ENCODE assay signal across 8 mouse cellular contexts in genomic region chr3:146149156-146150057, GRCm38 (mm10). TPM values are rescaled to one million over a fixed set of nuclear protein-coding genes. Genes with fewer than 3 reads are reported as not detected.
DNase-seq lines count a peak whose midpoint lies in the region; ATAC-seq and TF ChIP-seq lines count a peak whose summit lies in the region.
"Had no signal": no experiment of that assay in that cellular context is flagged by ENCODE, and none has a peak within 500 bp of the region (broad histone marks: within the 10 kb centered on the region; RNA-seq: fewer than 3 reads in every experiment).

Mcoln2 (plus strand) TSS chr3:146149833.

- H3K4me3 ChIP-seq in MEL (ENCODE audit: control insufficient read depth in 1 of 2, insufficient read depth in 1 of 2, low read depth in 2 of 2, low read length in 2 of 2), result peak within 1 kb of the TSS; percentile 58 to 63
- peak within 1 kb of the TSS; percentile 44 to 49 for H3K4me3 ChIP-seq in heart, embryonic 14.5 days (ENCODE audit: control insufficient read depth in 1 of 2, insufficient read depth in 1 of 2, low read depth in 1 of 2, low read length in 2 of 2)
- peak within 1 kb of the TSS; percentile 40 for H3K4me3 ChIP-seq in limb, embryonic 11.5 days (ENCODE audit: low read depth, low read length)
- peak within 1 kb of the TSS; percentile 44 for H3K4me3 ChIP-seq in midbrain, embryonic 13.5 days (replicated peaks)

- H3K36me3 ChIP-seq in MEL (ENCODE audit: control insufficient read depth in 1 of 2, insufficient read depth in 2 of 2, low read length in 2 of 2), result peaks cover 0 to 2% of the 10 kb centered on the region in 2 experiments; a peak in 2 of 4 replicates
- no peaks in the 10 kb centered on the region for H3K36me3 ChIP-seq in heart, embryonic 14.5 days (ENCODE audit: control insufficient read depth, insufficient read depth, low read length)
- no peaks in the 10 kb centered on the region for H3K36me3 ChIP-seq in limb, embryonic 11.5 days (ENCODE audit: control insufficient read depth, insufficient read depth, low read length)
- H3K36me3 ChIP-seq in midbrain, embryonic 13.5 days, result no peaks in the 10 kb centered on the region

- WGBS in heart, embryonic 14.5 days, result 12% methylated on average over 33 of the region's 34 CpGs
- WGBS in limb, embryonic 11.5 days, result 10% methylated on average over 33 of the region's 34 CpGs
- 11% methylated on average over 34 of the region's 34 CpGs for WGBS in midbrain, embryonic 13.5 days

- H3K4me2 ChIP-seq in heart, embryonic 14.5 days (ENCODE audit: low read length), result peak within 1 kb of the TSS; percentile 89
- H3K4me2 ChIP-seq in limb, embryonic 11.5 days (ENCODE audit: low read depth, severe bottlenecking), result peak within 1 kb of the TSS; percentile 92
- H3K4me2 ChIP-seq in midbrain, embryonic 13.5 days (replicated peaks), result peak within 1 kb of the TSS; percentile 86

- H3K27me3 ChIP-seq in MEL (ENCODE audit: control insufficient read depth in 1 of 2, insufficient read depth in 2 of 2, low read length in 2 of 2), result no peaks in the 10 kb centered on the region; a peak in 1 of 4 replicates
- H3K27me3 ChIP-seq in heart, embryonic 14.5 days (ENCODE audit: control insufficient read depth, insufficient read depth, low read length), result peaks cover 13% of the 10 kb centered on the region; the same call in 1 of the 2 replicates
- no peaks in the 10 kb centered on the region for H3K27me3 ChIP-seq in limb, embryonic 11.5 days (ENCODE audit: control insufficient read depth, insufficient read depth, low read length)
- peaks cover 45% of the 10 kb centered on the region for H3K27me3 ChIP-seq in midbrain, embryonic 13.5 days

- H3K9me3 ChIP-seq in MEL (replicated peaks; ENCODE audit: insufficient read depth, low read length), result no peaks in the 10 kb centered on the region
- peaks cover 2% of the 10 kb centered on the region; the same call in 1 of the 2 replicates for H3K9me3 ChIP-seq in heart, embryonic 14.5 days (ENCODE audit: control insufficient read depth, low read length)
- H3K9me3 ChIP-seq in limb, embryonic 11.5 days (ENCODE audit: control insufficient read depth, low read length), result no peaks in the 10 kb centered on the region
- no peaks in the 10 kb centered on the region for H3K9me3 ChIP-seq in midbrain, embryonic 13.5 days

- DNase-seq in MEL (ENCODE audit: low read depth, low spot score), result peak; percentile 19
- DNase-seq in limb, embryonic 11.5 days (ENCODE audit: low spot score), result peak; percentile 24
- DNase-seq in c-Kit-positive CD71-positive TER-119-positive erythroid progenitor cells, embryonic 14.5 days (ENCODE audit: low spot score), result no peak
- no peak for DNase-seq in retina, postnatal 1 day

- peak; percentile 21 for ATAC-seq in CD4-positive, CD25-positive, alpha-beta regulatory T cell, adult 4 months
- no peak; the same call in 1 of the 2 replicates for ATAC-seq in heart, embryonic 14.5 days (ENCODE audit: insufficient number of reproducible peaks, insufficient read depth, low FRiP score, low read depth)
- ATAC-seq in limb, embryonic 11.5 days (ENCODE audit: insufficient number of reproducible peaks, low FRiP score, low TSS enrichment, low read depth), result peak; percentile 49; the same call in 1 of the 2 replicates
- ATAC-seq in midbrain, embryonic 13.5 days, result peak; percentile 70; the same call in 1 of the 2 replicates

- no peak for TF ChIP-seq POLR2A in MEL (IDR thresholded peaks at IDR 0.05; ENCODE audit: control insufficient read depth in 1 of 2, insufficient read depth in 1 of 2, low read depth in 1 of 2, low read length in 2 of 2, poor library complexity in 1 of 2)

- peaks cover 6 to 7% of the 10 kb centered on the region in 2 experiments for H3K4me1 ChIP-seq in MEL (ENCODE audit: control insufficient read depth in 1 of 2, insufficient read depth in 2 of 2, low read length in 2 of 2)
- H3K4me1 ChIP-seq in heart, embryonic 14.5 days (ENCODE audit: control insufficient read depth in 2 of 2, insufficient read depth in 2 of 2, low read length in 2 of 2), result peaks cover 4 to 12% of the 10 kb centered on the region in 2 experiments; a peak in 3 of 4 replicates
- H3K4me1 ChIP-seq in limb, embryonic 11.5 days (ENCODE audit: control insufficient read depth, insufficient read depth, low read length), result peaks cover 11% of the 10 kb centered on the region
- H3K4me1 ChIP-seq in midbrain, embryonic 13.5 days (replicated peaks), result peaks cover 19% of the 10 kb centered on the region

- TF ChIP-seq RAD21 in MEL (IDR thresholded peaks at IDR 0.05; ENCODE audit: low read depth, low read length), result no peak

- no peaks in the 10 kb centered on the region for H3K79me2 ChIP-seq in MEL (ENCODE audit: control insufficient read depth, insufficient read depth, low read length, poor library complexity)

- H3K9ac ChIP-seq in MEL (ENCODE audit: control insufficient read depth, low read depth, low read length, poor library complexity, severe bottlenecking), result peak within 1 kb of the TSS; percentile 53
- H3K9ac ChIP-seq in heart, embryonic 14.5 days (ENCODE audit: low read length), result peak within 1 kb of the TSS; percentile 61
- peak within 1 kb of the TSS; percentile 49 for H3K9ac ChIP-seq in limb, embryonic 11.5 days (ENCODE audit: low read length)
- H3K9ac ChIP-seq in midbrain, embryonic 13.5 days (replicated peaks), result peak within 1 kb of the TSS; percentile 59

- no peak for TF ChIP-seq CTCF in MEL (IDR thresholded peaks at IDR 0.05 in 2 of 3, conservative IDR thresholded peaks at IDR 0.05 in 1 of 3; ENCODE audit: control insufficient read depth in 1 of 3, insufficient read depth in 1 of 3, low read depth in 2 of 3, low read length in 3 of 3, poor library complexity in 1 of 3, severe bottlenecking in 1 of 3)

- TF ChIP-seq EP300 in MEL (IDR thresholded peaks at IDR 0.05; ENCODE audit: low read depth in 1 of 2, low read length in 2 of 2), result no peak

- no peak within 1 kb of the TSS for H3K27ac ChIP-seq in MEL (ENCODE audit: control insufficient read depth, low read depth, low read length)
- H3K27ac ChIP-seq in heart, embryonic 14.5 days (replicated peaks in 1 of 2; ENCODE audit: control insufficient read depth in 1 of 2, insufficient read depth in 1 of 2, low read depth in 2 of 2, low read length in 2 of 2), result no peak within 1 kb of the TSS
- H3K27ac ChIP-seq in limb, embryonic 11.5 days (replicated peaks; ENCODE audit: low read depth, low read length), result no peak within 1 kb of the TSS
- no peak within 1 kb of the TSS for H3K27ac ChIP-seq in midbrain, embryonic 13.5 days

TF ChIP-seq in MEL, 35 proteins besides CTCF, POLR2A, EP300 and RAD21:
- TF ChIP-seq TBP (IDR thresholded peaks at IDR 0.05; ENCODE audit: low read depth, low read length) (no peak), ZMIZ1 (IDR thresholded peaks at IDR 0.05; ENCODE audit: low read depth, low read length) (no peak), GABPA (IDR thresholded peaks at IDR 0.05; ENCODE audit: low read depth, low read length) (no peak), NELFE (IDR thresholded peaks at IDR 0.05; ENCODE audit: low read depth, low read length) (no peak), ETS1 (IDR thresholded peaks at IDR 0.05; ENCODE audit: low read depth, low read length) (no peak), MXI1 (IDR thresholded peaks at IDR 0.05; ENCODE audit: low read depth, low read length) (no peak), ZNF384 (IDR thresholded peaks at IDR 0.05; ENCODE audit: low read depth, low read length) (no peak), TCF12 (IDR thresholded peaks at IDR 0.05; ENCODE audit: low read depth, low read length) (no peak), BHLHE40 (IDR thresholded peaks at IDR 0.05; ENCODE audit: borderline replicate concordance, low read depth, low read length) (no peak), MAZ (IDR thresholded peaks at IDR 0.05; ENCODE audit: low read depth, low read length) (no peak), ZKSCAN1 (IDR thresholded peaks at IDR 0.05; ENCODE audit: low read depth, low read length) (no peak), MYB (IDR thresholded peaks at IDR 0.05; ENCODE audit: low read depth, low read length) (no peak), MYC (IDR thresholded peaks at IDR 0.05; ENCODE audit: low read depth, low read length) (no peak), ZC3H11A (IDR thresholded peaks at IDR 0.05; ENCODE audit: low read depth, low read length) (no peak), HCFC1 (IDR thresholded peaks at IDR 0.05; ENCODE audit: low read depth, low read length) (no peak), SMC3 (IDR thresholded peaks at IDR 0.05; ENCODE audit: low read depth, low read length) (no peak), POLR2AphosphoS2 (IDR thresholded peaks at IDR 0.05; ENCODE audit: low read length) (no peak), CHD1 (IDR thresholded peaks at IDR 0.05; ENCODE audit: low read depth, low read length) (no peak)

RNA-seq across cellular contexts. Expression of gene Mcoln2, which starts in this region (rescaled TPM):
- polyA plus RNA-seq in CD4-positive, CD25-positive, alpha-beta regulatory T cell, adult 4 months (2017; shearing (Covaris generic)), result 1 to 10 TPM; 1.7 to 2.2 TPM
- total RNA-seq in MEL (2012; rRNA removed), result 0.42 and 0.65 TPM in 2 replicates
- polyA plus RNA-seq in MEL (2012; ENCODE audit: insufficient read depth in 1 of 2, insufficient read length in 2 of 2, low read depth in 1 of 2, low replicate concordance in 2 of 2, missing spikeins in 1 of 2), result under 1 TPM in 1 of 2 experiments, not detected in 1; 0.10 TPM
- 0.23 and 0.47 TPM in 2 replicates for polyA plus RNA-seq in heart, embryonic 14.5 days (2014; fragmentation: Nextera tagmentation; extraction: Ambion mirVana)
- polyA plus RNA-seq in limb, embryonic 11.5 days (2014; fragmentation: Nextera tagmentation; extraction: Ambion mirVana), result 0.63 and 1.1 TPM in 2 replicates
- polyA plus RNA-seq in midbrain, embryonic 13.5 days (2015; fragmentation: Nextera tagmentation; extraction: Ambion mirVana), result 0.22 and 0.35 TPM in 2 replicates
- polyA plus RNA-seq: cortical plate, adult 2 months had no signal

Comparison
In these comparisons a context has a peak if more than half of its experiments do, and no peak if none do; other contexts are left out.
1. Peak in DNase-seq, H3K4me3 ChIP-seq and H3K9ac ChIP-seq in MEL; RNA of the gene not detected or under 1 TPM.
2. Peak in ATAC-seq, H3K4me3 ChIP-seq, H3K9ac ChIP-seq and H3K4me2 ChIP-seq in midbrain, embryonic 13.5 days; RNA of the gene not detected or under 1 TPM.